Mouse (Mus musculus) lung, embryonic 15.5 days (tissue): ENCODE results near the gene Map3k14. TPM values are rescaled to one million over a fixed set of nuclear protein-coding genes. Genes with fewer than 3 reads are reported as not detected.
"Not testable (repeated sequence)": the region's sequence is repeated elsewhere in the genome, so short reads cannot be mapped to it uniquely, and the experiment has no call there.

Experiments used
- ATAC-seq: fragments of 200-750 bp; cut with Nextera tagmentation; 2 replicates; pipeline ENCODE4 v1.8.0; 2017; ENCODE audit warnings: moderate number of reproducible peaks, borderline replicate concordance; ENCODE audit not compliant: low FRiP score, low TSS enrichment; ENCODE audit errors: extremely low read depth
- H3K27ac ChIP-seq: fragments of 300-500 bp; sonication (generic); 2 replicates; pipeline ENCODE4 v1.5.1; 2015; ENCODE audit warnings: moderate library complexity, mild to moderate bottlenecking, inconsistent platforms
- H3K27me3 ChIP-seq: fragments of 300-500 bp; sonication (generic); 2 replicates; pipeline ENCODE4 v1.6.1; 2015; ENCODE audit warnings: inconsistent platforms
- H3K36me3 ChIP-seq: fragments of 300-500 bp; sonication (generic); 2 replicates; pipeline ENCODE4 v1.6.1; 2015; ENCODE audit warnings: inconsistent platforms
- H3K4me1 ChIP-seq: fragments of 300-500 bp; sonication (generic); 2 replicates; pipeline ENCODE4 v1.6.1; 2015; ENCODE audit warnings: inconsistent platforms
- H3K4me2 ChIP-seq: fragments of 300-500 bp; sonication (generic); 2 replicates; pipeline ENCODE4 v1.6.1; 2015; ENCODE audit warnings: inconsistent platforms, mild to moderate bottlenecking, moderate library complexity
- H3K4me3 ChIP-seq: fragments of 300-500 bp; sonication (generic); 2 replicates; pipeline ENCODE4 v1.5.1; 2015; ENCODE audit warnings: mild to moderate bottlenecking, inconsistent platforms
- H3K9ac ChIP-seq: fragments of 300-500 bp; sonication (generic); 2 replicates; pipeline ENCODE4 v1.6.1; 2015; ENCODE audit warnings: inconsistent platforms
- H3K9me3 ChIP-seq: fragments of 300-500 bp; sonication (generic); 2 replicates; pipeline ENCODE4 v1.6.1; 2016; ENCODE audit warnings: inconsistent platforms
- WGBS: fragments of 180-500 bp; shearing (Covaris S2); methylation state at CpG from one replicate; pipeline ENCODE4 v1.1.7; 2015; 5-methylcytosine and 5-hydroxymethylcytosine counted together
- polyA plus RNA-seq: library from polyadenylated mRNA; unstranded; fragments of >200 nt; fragmentation: Nextera tagmentation; extraction: Ambion mirVana; gene quantifications from 2 replicates; pipeline ENCODE4 v1.2.1, GENCODE M21; 2015

Gene Map3k14
- polyA plus RNA-seq, 1 experiment from 2014 or later = 3.5 TPM

DNA sequence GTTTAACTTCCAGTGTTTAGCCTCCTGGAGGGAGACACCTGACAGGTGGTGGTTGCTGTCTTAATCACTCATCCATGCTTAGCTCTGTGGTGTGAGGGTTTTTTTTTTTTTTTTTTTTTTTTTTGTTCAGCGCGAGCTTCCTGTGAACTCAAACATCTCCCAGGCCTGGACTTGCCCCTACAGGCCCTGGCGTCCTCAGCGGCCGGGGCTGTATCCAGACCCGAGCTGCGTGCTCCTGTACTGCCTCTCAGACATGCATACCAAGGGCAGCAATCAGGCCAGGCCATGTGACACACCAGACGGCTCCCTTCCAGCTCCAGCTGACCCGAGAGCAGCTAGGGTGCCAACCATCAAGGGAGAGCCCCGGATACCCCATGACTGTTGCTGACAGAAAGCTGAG is 30.4 kb downstream of the Map3k14 start:
- Histone ChIP-seq H3K36me3 (peaks cover 18% of the 10 kb centered on the region), H3K9me3 (no peaks in the 10 kb centered on the region), H3K4me3 (no peak overlapping the region), H3K27ac (no peak overlapping the region), H3K4me2 (no peak overlapping the region), H3K9ac (no peak overlapping the region), H3K4me1 (peaks cover 21% of the 10 kb centered on the region; the same call in 1 of the 2 replicates), H3K27me3 (no peaks in the 10 kb centered on the region)
- no peak for ATAC-seq
- 76% methylated on average over 10 of the region's 10 CpGs for WGBS

DNA sequence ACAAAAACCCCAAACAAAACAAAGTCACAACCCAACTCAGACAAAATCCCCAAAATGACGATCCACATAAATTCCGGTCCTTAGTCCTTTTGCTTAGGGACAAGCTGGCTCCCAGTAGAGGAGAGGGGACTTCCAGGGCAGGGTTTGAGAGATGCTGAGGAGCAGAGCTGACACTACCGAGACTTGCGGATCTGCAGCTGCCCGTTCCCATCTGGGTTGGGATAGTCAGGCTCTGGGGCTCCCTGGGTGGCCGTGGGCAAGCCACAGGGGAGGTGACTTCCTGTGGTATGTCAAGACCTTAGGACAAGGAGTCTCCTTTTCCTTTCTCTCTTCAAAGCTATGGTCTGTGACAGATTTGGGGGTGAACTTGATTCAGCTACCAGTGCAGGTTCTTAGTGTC is 30.8 kb downstream of the Map3k14 start:
- peaks cover 21% of the 10 kb centered on the region; the same call in 1 of the 2 replicates for H3K4me1 ChIP-seq
- H3K36me3 ChIP-seq = peaks cover 18% of the 10 kb centered on the region
- no peak overlapping the region for H3K4me2 ChIP-seq
- no peak overlapping the region for H3K27ac ChIP-seq
- 68% methylated on average over 6 of the region's 6 CpGs for WGBS
- no peak overlapping the region for H3K9ac ChIP-seq
- no peaks in the 10 kb centered on the region for H3K9me3 ChIP-seq
- no peaks in the 10 kb centered on the region for H3K27me3 ChIP-seq
- no peak overlapping the region for H3K4me3 ChIP-seq
- ATAC-seq = no peak

DNA sequence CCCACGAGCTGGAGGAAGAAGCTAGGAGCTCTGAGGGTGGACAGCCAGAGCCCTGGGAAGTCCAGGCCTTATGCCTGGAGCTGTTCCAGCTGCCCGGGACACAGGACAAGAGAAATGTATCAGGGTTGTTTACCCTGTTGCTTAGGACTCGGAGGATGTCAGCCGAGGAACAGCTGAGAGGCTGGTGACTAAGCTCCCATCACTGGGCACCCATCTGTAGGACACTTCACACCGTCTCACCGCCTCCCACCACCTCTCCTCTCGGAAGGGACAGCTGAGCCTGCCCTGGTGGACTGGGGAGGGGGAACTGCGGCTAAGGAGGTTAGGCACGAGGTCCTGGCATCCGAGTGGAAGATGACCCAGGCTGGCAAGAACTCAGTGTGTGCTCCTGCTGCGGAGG is 31.6 kb downstream of the Map3k14 start:
- Histone ChIP-seq H3K4me1 (peaks cover 15% of the 10 kb centered on the region; the same call in 1 of the 2 replicates), H3K27me3 (no peaks in the 10 kb centered on the region), H3K9me3 (no peaks in the 10 kb centered on the region), H3K27ac (no peak overlapping the region), H3K36me3 (peaks cover 18% of the 10 kb centered on the region), H3K9ac (no peak overlapping the region), H3K4me2 (no peak overlapping the region), H3K4me3 (no peak overlapping the region)
- no peak for ATAC-seq
- 42% methylated on average over 11 of the region's 11 CpGs for WGBS

DNA sequence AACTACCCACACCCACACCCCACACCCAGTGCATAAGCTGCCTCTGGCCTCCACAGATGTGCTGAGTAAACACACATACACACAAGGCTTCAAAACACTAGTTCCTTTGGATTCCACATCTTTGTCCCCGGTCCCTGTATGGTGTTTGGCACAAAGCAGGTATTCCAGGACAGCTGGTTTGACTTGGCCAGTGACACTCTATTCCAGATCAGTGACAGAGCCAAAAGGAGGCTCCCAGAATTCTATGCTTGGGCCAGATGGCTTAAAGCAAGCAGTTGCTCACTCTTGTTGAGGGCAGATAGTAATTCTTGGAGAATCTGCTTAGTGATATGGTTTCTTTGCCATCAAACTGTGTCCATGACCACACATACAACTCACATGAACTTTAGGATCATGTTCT is 32.8 kb downstream of the Map3k14 start:
- WGBS = 70% methylated on average over 1 of the region's 1 CpGs

DNA sequence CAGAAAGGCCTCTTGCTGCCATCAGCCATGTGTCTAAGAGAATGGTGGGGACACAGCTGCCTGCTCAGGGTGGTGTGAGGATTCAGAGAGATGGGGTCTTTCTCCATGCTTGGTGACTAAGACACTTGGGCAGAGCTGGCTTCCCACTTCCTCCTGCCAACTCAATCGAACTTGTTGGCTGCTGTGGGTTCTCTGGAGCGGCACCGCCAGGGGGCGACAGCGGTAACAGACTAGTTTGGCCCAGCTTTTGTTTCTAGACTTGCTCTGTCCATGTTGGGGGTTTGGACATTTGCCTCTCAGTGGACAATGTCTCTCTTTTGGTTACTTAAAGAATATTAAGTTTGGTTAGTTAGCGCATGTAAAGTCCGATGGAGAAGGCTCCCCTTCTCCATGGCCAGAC is 34.3 kb downstream of the Map3k14 start:
- no peak overlapping the region for H3K4me3 ChIP-seq
- no peak overlapping the region for H3K9ac ChIP-seq
- WGBS = 23% methylated on average over 7 of the region's 7 CpGs
- peaks cover 21% of the 10 kb centered on the region for H3K36me3 ChIP-seq
- no peak overlapping the region for H3K4me2 ChIP-seq
- H3K27me3 ChIP-seq = no peaks in the 10 kb centered on the region
- H3K4me1 ChIP-seq = 0 out of 2 replicates have a peak, but pooled peaks cover 9% of the 10 kb centered on the region
- H3K9me3 ChIP-seq = no peaks in the 10 kb centered on the region
- ATAC-seq = no peak
- no peak overlapping the region for H3K27ac ChIP-seq

More for the DNA sequence above, 32.8 kb downstream of the Map3k14 start:
- H3K4me3 ChIP-seq = no peak overlapping the region
- ATAC-seq = no peak
- no peak overlapping the region for H3K27ac ChIP-seq
- no peaks in the 10 kb centered on the region for H3K9me3 ChIP-seq
- H3K27me3 ChIP-seq = no peaks in the 10 kb centered on the region
- H3K36me3 ChIP-seq = peaks cover 25% of the 10 kb centered on the region
- no peak overlapping the region for H3K4me2 ChIP-seq
- no peak overlapping the region for H3K9ac ChIP-seq
- 0 out of 2 replicates have a peak, but pooled peaks cover 9% of the 10 kb centered on the region for H3K4me1 ChIP-seq

DNA sequence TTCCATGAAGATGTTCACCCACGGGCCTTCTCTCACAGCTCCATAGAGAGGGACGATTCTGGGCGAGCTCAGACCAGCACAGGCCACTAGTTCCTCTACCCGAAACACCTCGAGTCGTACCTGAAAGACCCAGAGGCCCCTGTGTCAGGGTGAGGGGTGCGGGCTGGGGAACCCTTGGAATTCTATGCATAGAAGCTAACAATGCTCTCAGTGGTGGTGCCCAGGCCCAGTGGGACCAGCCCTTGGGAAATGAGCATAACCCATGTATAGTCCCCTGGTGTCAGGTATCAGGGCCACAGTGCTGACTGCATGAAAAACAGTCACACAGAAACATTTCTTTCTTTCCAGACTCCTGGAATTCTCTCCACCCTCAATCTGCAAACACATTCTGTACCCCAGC is 35.9 kb downstream of the Map3k14 start:
- no peak overlapping the region for H3K4me3 ChIP-seq
- 0 out of 2 replicates have a peak, but pooled peaks cover 7% of the 10 kb centered on the region for H3K4me1 ChIP-seq
- no peak overlapping the region for H3K9ac ChIP-seq
- no peaks in the 10 kb centered on the region for H3K27me3 ChIP-seq
- H3K36me3 ChIP-seq = peaks cover 15% of the 10 kb centered on the region
- WGBS = 87% methylated on average over 7 of the region's 7 CpGs
- no peak overlapping the region for H3K27ac ChIP-seq
- no peaks in the 10 kb centered on the region for H3K9me3 ChIP-seq
- H3K4me2 ChIP-seq = no peak overlapping the region
- no peak for ATAC-seq

DNA sequence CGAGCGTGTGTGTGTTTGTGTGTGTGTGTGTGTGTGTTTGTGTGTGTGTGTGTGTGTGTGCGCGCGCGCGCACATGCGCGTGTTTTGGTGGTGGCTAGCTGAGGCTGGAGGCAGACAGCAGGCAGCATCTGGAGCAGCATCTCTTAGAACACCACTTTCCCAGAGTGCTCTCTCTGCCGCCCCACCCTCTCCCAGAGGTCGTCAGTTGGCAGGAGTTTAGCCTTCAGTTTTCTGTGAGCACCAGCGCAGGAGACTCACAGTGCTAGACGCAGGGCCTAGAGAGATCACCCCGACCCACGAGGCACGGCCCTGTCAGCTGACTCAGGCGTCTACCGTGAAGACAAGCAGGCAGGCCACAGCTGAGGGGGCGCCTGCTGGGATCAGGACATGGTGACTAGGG is 36.6 kb downstream of the Map3k14 start:
- 83% methylated on average over 19 of the region's 19 CpGs for WGBS

DNA sequence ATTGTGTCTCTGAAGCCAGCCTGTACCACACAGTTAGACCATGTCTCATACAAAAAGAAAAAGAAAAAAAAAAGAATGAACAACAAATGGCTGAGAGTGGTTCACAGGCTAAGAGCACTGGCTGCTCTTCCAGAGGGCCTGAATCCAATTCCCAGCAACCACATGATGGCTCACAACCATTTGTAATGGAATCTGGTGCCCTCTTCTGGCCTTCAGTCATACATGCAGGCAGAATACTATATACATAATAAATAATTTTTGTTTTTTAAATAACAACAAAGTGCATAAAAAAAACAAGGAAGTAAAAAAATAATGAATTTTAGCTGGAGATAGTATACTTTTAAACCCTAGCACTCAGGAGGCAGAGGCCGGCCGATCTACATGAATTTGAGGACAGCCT is 37.7 kb downstream of the Map3k14 start:
- H3K4me3 ChIP-seq = no peak overlapping the region
- H3K9ac ChIP-seq = no peak overlapping the region
- H3K9me3 ChIP-seq = no peaks in the 10 kb centered on the region
- H3K4me1 ChIP-seq = no peaks in the 10 kb centered on the region
- no peak overlapping the region for H3K27ac ChIP-seq
- no peak overlapping the region for H3K4me2 ChIP-seq
- no peaks in the 10 kb centered on the region for H3K27me3 ChIP-seq
- H3K36me3 ChIP-seq = peaks cover 23% of the 10 kb centered on the region
- ATAC-seq = no peak
- WGBS = 96% methylated on average over 2 of the region's 2 CpGs

More for the DNA sequence above, 36.6 kb downstream of the Map3k14 start:
- H3K4me2 ChIP-seq = no peak overlapping the region
- no peaks in the 10 kb centered on the region for H3K9me3 ChIP-seq
- no peak; the same call in 1 of the 2 replicates for ATAC-seq
- no peak overlapping the region for H3K9ac ChIP-seq
- no peaks in the 10 kb centered on the region for H3K4me1 ChIP-seq
- H3K36me3 ChIP-seq = peaks cover 15% of the 10 kb centered on the region
- H3K4me3 ChIP-seq = no peak overlapping the region
- H3K27ac ChIP-seq = no peak overlapping the region
- no peaks in the 10 kb centered on the region for H3K27me3 ChIP-seq

DNA sequence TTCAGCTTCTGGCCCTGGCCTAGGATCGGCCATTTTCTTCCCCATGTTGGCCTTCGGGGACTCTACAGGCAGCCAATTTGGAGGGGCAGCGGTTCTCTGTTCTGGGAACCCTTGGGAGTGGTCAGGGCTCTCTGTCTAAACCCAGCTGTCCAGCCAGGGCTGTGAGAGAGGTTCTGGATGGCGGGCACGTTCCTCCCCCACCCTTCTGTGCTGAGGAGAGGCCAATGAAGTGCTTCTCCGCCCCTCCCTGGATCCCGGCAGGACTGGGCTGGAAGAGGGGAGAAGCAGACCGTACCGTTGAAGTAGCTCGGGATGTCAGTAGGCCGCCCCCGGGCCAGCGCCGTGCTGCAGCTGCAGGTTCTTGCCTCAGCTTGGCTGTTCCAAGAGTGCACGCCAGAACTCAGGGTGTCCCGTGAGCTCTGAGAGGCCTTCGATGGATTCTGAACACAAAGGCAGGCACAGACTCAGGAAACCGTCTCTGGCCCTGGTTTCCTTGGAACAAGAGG is 43.3 kb downstream of the Map3k14 start:
- 66% methylated on average over 18 of the region's 18 CpGs for WGBS
- Histone ChIP-seq H3K27ac (peak overlapping the region; percentile 11; the same call in 1 of the 2 replicates), H3K4me2 (no peak overlapping the region), H3K4me3 (no peak overlapping the region), H3K36me3 (peaks cover 33% of the 10 kb centered on the region), H3K4me1 (0 out of 2 replicates have a peak, but pooled peaks cover 8% of the 10 kb centered on the region), H3K9ac (no peak overlapping the region), H3K9me3 (no peaks in the 10 kb centered on the region), H3K27me3 (no peaks in the 10 kb centered on the region)
- ATAC-seq = no peak

DNA sequence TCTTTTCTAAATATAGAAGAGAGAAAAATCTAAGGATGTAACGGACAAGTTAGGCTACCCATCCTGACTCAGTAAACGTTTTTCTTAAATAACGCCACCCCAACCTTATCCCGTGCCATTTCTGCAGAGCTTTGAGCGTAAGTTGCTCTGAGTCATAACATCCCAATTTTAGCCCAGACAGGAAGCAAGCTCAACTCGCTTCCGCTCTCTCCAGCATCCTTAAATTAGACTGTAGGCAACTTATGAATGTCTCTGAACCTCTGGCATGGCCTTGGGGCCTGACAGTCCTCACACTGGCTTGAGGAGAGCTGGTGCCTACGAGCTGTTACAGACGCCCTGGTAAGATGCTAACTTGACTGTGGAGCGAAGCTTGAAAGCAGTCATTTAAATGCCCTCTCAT is 43.8 kb downstream of the Map3k14 start:
- WGBS = 72% methylated on average over 10 of the region's 10 CpGs
- no peak overlapping the region for H3K4me2 ChIP-seq
- peaks cover 11% of the 10 kb centered on the region; the same call in 1 of the 2 replicates for H3K4me1 ChIP-seq
- H3K27ac ChIP-seq = 0 out of 2 replicates have a peak overlapping the region, but pooled peaks have one; percentile 11
- no peak overlapping the region for H3K4me3 ChIP-seq
- no peak overlapping the region for H3K9ac ChIP-seq
- peaks cover 29% of the 10 kb centered on the region for H3K36me3 ChIP-seq
- no peak for ATAC-seq
- H3K27me3 ChIP-seq = peaks cover 3% of the 10 kb centered on the region; the same call in 1 of the 2 replicates
- no peaks in the 10 kb centered on the region for H3K9me3 ChIP-seq

DNA sequence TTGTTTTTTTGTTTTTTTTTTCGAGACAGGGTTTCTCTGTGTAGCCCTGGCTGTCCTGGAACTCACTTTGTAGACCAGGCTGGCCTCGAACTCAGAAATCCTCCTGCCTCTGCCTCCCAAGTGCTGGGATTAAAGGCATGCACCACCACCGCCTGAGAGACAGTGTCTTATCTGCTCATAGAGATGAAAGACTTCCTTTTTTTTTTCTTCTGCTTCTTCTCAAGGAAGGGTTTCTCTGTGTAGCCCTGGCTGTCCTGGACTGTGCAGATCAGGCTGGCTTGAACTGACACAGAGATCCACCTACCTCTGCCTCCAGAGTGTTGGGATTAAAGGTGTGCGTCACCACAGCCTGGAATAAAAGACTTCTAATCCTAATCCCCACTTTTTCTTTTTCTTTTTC is 44.6 kb downstream of the Map3k14 start:
- not testable (repeated sequence) for H3K9me3 ChIP-seq, H3K27ac ChIP-seq, ATAC-seq, H3K4me2 ChIP-seq, H3K9ac ChIP-seq, H3K4me3 ChIP-seq, H3K27me3 ChIP-seq
- Histone ChIP-seq H3K36me3 (peaks cover 29% of the 10 kb centered on the region), H3K4me1 (peaks cover 18% of the 10 kb centered on the region; the same call in 1 of the 2 replicates)
- 82% methylated on average over 4 of the region's 4 CpGs for WGBS

DNA sequence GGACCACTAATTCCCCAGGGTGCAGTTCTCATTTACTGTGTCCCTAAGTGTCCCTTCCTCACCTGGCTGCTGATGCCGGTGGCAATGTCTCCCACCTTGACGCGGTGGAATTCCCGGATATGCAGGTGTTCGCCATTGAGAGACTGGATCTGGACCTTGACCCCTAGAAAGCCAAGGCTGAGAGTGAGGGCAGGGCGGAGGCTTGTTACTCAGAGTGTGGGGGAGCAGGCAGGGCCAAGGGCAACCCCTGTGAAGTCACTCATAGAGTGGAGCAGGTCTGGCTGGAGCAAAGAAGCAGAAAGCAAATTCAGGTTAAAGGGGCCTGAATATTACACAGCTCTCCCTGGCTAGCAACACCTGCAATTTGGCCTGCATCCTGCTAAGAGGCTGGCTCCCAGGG is 45.8 kb downstream of the Map3k14 start:
- Histone ChIP-seq H3K9ac (no peak overlapping the region), H3K4me2 (no peak overlapping the region), H3K9me3 (no peaks in the 10 kb centered on the region), H3K27ac (no peak overlapping the region), H3K27me3 (peaks cover 4% of the 10 kb centered on the region; the same call in 1 of the 2 replicates), H3K36me3 (peaks cover 29% of the 10 kb centered on the region), H3K4me3 (no peak overlapping the region), H3K4me1 (peaks cover 20% of the 10 kb centered on the region; the same call in 1 of the 2 replicates)
- WGBS = 89% methylated on average over 6 of the region's 6 CpGs
- no peak for ATAC-seq
